Mouse (Mus musculus) embryonic facial prominence, embryonic 14.5 days (tissue): ENCODE measurements around the gene Rnasek. TPM values are rescaled to one million over a fixed set of nuclear protein-coding genes. Genes with fewer than 3 reads are reported as not detected.
A peak's percentile ranks its signal among the peaks of the same experiment; 100 is the strongest.

ENCODE experiments used
- ATAC-seq: fragments of 200-750 bp; cut with Nextera tagmentation; 2 replicates; pipeline ENCODE4 v1.8.0; 2017; ENCODE audit warnings: low read depth, moderate number of reproducible peaks, moderate TSS enrichment
- DNase-seq: peaks from one replicate; pipeline ENCODE4 v3.0.0-alpha.2; 2015; ENCODE audit warnings: low spot score
- H3K27ac ChIP-seq: fragments of 300-500 bp; sonication (generic); replicated peaks from 2 replicates; pipeline ENCODE4 v1.5.1; 2014; ENCODE audit warnings: low read depth, mild to moderate bottlenecking, low read length, moderate library complexity
- H3K27me3 ChIP-seq: fragments of 300-500 bp; sonication (generic); replicated peaks from 2 replicates; pipeline ENCODE4 v1.6.1; 2014; ENCODE audit warnings: low read length; ENCODE audit not compliant: control insufficient read depth, insufficient read depth
- H3K36me3 ChIP-seq: fragments of 300-500 bp; sonication (generic); 2 replicates; pipeline ENCODE4 v1.6.1; 2014; ENCODE audit warnings: low read length, mixed read lengths; ENCODE audit not compliant: control insufficient read depth, insufficient read depth
- H3K4me1 ChIP-seq: fragments of 300-500 bp; sonication (generic); 2 replicates; pipeline ENCODE4 v1.6.1; 2014; ENCODE audit warnings: antibody characterized with exemption, low read length; ENCODE audit not compliant: control insufficient read depth, insufficient read depth
- H3K4me2 ChIP-seq: fragments of 300-500 bp; sonication (generic); 2 replicates; pipeline ENCODE4 v1.6.1; 2014; ENCODE audit warnings: low read depth, mild to moderate bottlenecking, low read length, moderate library complexity, mixed read lengths
- H3K4me3 ChIP-seq: fragments of 300-500 bp; sonication (generic); 2 replicates; pipeline ENCODE4 v1.5.1; 2014; ENCODE audit warnings: low read depth, mild to moderate bottlenecking, low read length
- H3K9ac ChIP-seq: fragments of 300-500 bp; sonication (generic); 2 replicates; pipeline ENCODE4 v1.6.1; 2014; ENCODE audit warnings: low read depth, mild to moderate bottlenecking, low read length, moderate library complexity, mixed read lengths
- H3K9me3 ChIP-seq: fragments of 300-500 bp; sonication (generic); 2 replicates; pipeline ENCODE4 v1.6.1; 2016; ENCODE audit warnings: low read length; ENCODE audit not compliant: control insufficient read depth
- WGBS: fragments of 180-500 bp; shearing (Covaris S2); extraction: QIAGEN DNeasy Blood & Tissue Kit; methylation state at CpG from one replicate; pipeline ENCODE4 v1.1.7; 2014; 5-methylcytosine and 5-hydroxymethylcytosine counted together
- polyA plus RNA-seq: library from polyadenylated mRNA; unstranded; fragments of >200 nt; fragmentation: Nextera tagmentation; extraction: Ambion mirVana; gene quantifications from 2 replicates; pipeline ENCODE4 v1.2.1, GENCODE M21; 2014

Gene Rnasek
- polyA plus RNA-seq, 1 experiment from 2014 or later, result 204 TPM

GRCm38 (mm10) chr11:70266405-70266804 is 26.8 kb upstream of the Rnasek start:
- Histone ChIP-seq H3K4me1 (no peaks in the 10 kb centered on the region), H3K27ac (peak overlapping the region; percentile 30; the same call in 1 of the 2 replicates), H3K4me2 (no peak overlapping the region), H3K4me3 (no peak overlapping the region), H3K36me3 (no peaks in the 10 kb centered on the region), H3K27me3 (no peaks in the 10 kb centered on the region), H3K9me3 (no peaks in the 10 kb centered on the region), H3K9ac (no peak overlapping the region)
- 79% methylated on average over 1 of the region's 1 CpGs for WGBS
- DNase-seq, result no peak
- no peak for ATAC-seq

- no peaks in the 10 kb centered on the region for H3K27me3 ChIP-seq
- peak overlapping the region; percentile 30; the same call in 1 of the 2 replicates for H3K27ac ChIP-seq
- ATAC-seq (peak; percentile 75), DNase-seq (peak; percentile 67)
- no peaks in the 10 kb centered on the region for H3K36me3 ChIP-seq
- no peak overlapping the region for H3K9ac ChIP-seq
- 57% methylated on average over 4 of the region's 4 CpGs for WGBS
- no peak overlapping the region for H3K4me2 ChIP-seq
- no peaks in the 10 kb centered on the region for H3K9me3 ChIP-seq
- no peak overlapping the region for H3K4me3 ChIP-seq
- H3K4me1 ChIP-seq, result no peaks in the 10 kb centered on the region
These were observed 26.2 kb upstream of the Rnasek start for GRCm38 (mm10) chr11:70265819-70266218.

GRCm38 (mm10) chr11:70265252-70265651 is 25.6 kb upstream of the Rnasek start:
- no peak overlapping the region for H3K4me2 ChIP-seq
- ATAC-seq (no peak), DNase-seq (no peak)
- 0 out of 2 replicates have a peak overlapping the region, but pooled peaks have one; percentile 14 for H3K9ac ChIP-seq
- no peak overlapping the region for H3K4me3 ChIP-seq
- H3K27me3 ChIP-seq, result no peaks in the 10 kb centered on the region
- no peaks in the 10 kb centered on the region for H3K36me3 ChIP-seq
- H3K9me3 ChIP-seq, result no peaks in the 10 kb centered on the region
- WGBS, result 44% methylated on average over 3 of the region's 3 CpGs
- peak overlapping the region; percentile 15; the same call in 1 of the 2 replicates for H3K27ac ChIP-seq
- no peaks in the 10 kb centered on the region for H3K4me1 ChIP-seq

- Histone ChIP-seq H3K9me3 (no peaks in the 10 kb centered on the region), H3K9ac (no peak overlapping the region), H3K4me2 (no peak overlapping the region), H3K4me1 (no peaks in the 10 kb centered on the region), H3K27me3 (peaks cover 16% of the 10 kb centered on the region), H3K36me3 (no peaks in the 10 kb centered on the region), H3K27ac (no peak overlapping the region), H3K4me3 (no peak overlapping the region)
- ATAC-seq, result no peak
- no peak for DNase-seq
- 89% methylated on average over 4 of the region's 4 CpGs for WGBS
These were observed 19.4 kb upstream of the Rnasek start for GRCm38 (mm10) chr11:70259035-70259434.

GRCm38 (mm10) chr11:70254931-70255531 is 15.4 kb upstream of the Rnasek start, which contains the start of gene Alox12:
Gene Alox12 (minus strand): TSS chr11:70255353.
- 3% methylated on average over 24 of the region's 25 CpGs for WGBS
- no peak within 1 kb of the TSS for H3K27ac ChIP-seq
- peak within 1 kb of the TSS; percentile 36 for H3K4me3 ChIP-seq
- ATAC-seq (peak; percentile 84), DNase-seq (peak; percentile 80)
- peak within 1 kb of the TSS; percentile 54 for H3K9ac ChIP-seq
- no peaks in the 10 kb centered on the region for H3K36me3 ChIP-seq
- no peaks in the 10 kb centered on the region for H3K4me1 ChIP-seq
- peaks cover 41% of the 10 kb centered on the region for H3K27me3 ChIP-seq
- H3K9me3 ChIP-seq, result no peaks in the 10 kb centered on the region
- H3K4me2 ChIP-seq, result peak within 1 kb of the TSS; percentile 53

- ATAC-seq, result 0 out of 2 replicates have a peak, but pooled peaks have one; percentile 18
- WGBS, result 6% methylated on average over 18 of the region's 18 CpGs
- no peak for DNase-seq
- peak overlapping the region; percentile 53 for H3K4me2 ChIP-seq
- peak overlapping the region; percentile 36 for H3K4me3 ChIP-seq
- H3K9me3 ChIP-seq, result no peaks in the 10 kb centered on the region
- H3K4me1 ChIP-seq, result no peaks in the 10 kb centered on the region
- H3K9ac ChIP-seq, result peak overlapping the region; percentile 54; the same call in 1 of the 2 replicates
- no peak overlapping the region for H3K27ac ChIP-seq
- no peaks in the 10 kb centered on the region for H3K36me3 ChIP-seq
- H3K27me3 ChIP-seq, result peaks cover 41% of the 10 kb centered on the region
These were observed 14.7 kb upstream of the Rnasek start for GRCm38 (mm10) chr11:70254337-70254736.

- Histone ChIP-seq H3K27ac (no peak overlapping the region), H3K4me2 (no peak overlapping the region), H3K9me3 (no peaks in the 10 kb centered on the region), H3K9ac (no peak overlapping the region), H3K36me3 (no peaks in the 10 kb centered on the region), H3K27me3 (peaks cover 41% of the 10 kb centered on the region), H3K4me1 (no peaks in the 10 kb centered on the region), H3K4me3 (no peak overlapping the region)
- no peak for DNase-seq
- WGBS, result 74% methylated on average over 8 of the region's 8 CpGs
- no peak for ATAC-seq
These were observed 12.2 kb upstream of the Rnasek start for GRCm38 (mm10) chr11:70251853-70252252.

- ATAC-seq (no peak), DNase-seq (no peak)
- Histone ChIP-seq H3K4me3 (no peak overlapping the region), H3K4me1 (no peaks in the 10 kb centered on the region), H3K27me3 (peaks cover 36% of the 10 kb centered on the region), H3K27ac (no peak overlapping the region), H3K9ac (no peak overlapping the region), H3K4me2 (no peak overlapping the region), H3K36me3 (no peaks in the 10 kb centered on the region), H3K9me3 (no peaks in the 10 kb centered on the region)
- 65% methylated on average over 11 of the region's 11 CpGs for whole genome bisulfite sequencing
These were observed 10.5 kb upstream of the Rnasek start for GRCm38 (mm10) chr11:70250150-70250549.
